Mouse (Mus musculus) kidney, adult 2 months (tissue): ENCODE measurements around the gene Cdc14a.

ENCODE experiments used
- CTCF ChIP-seq: fragments of 200-500 bp; conservative IDR thresholded peaks from 2 replicates; pipeline ENCODE4 v1.5.1; 2011; ENCODE audit warnings: low read depth, mild to moderate bottlenecking, control low read depth, low read length, moderate library complexity, mixed read lengths; ENCODE audit not compliant: insufficient read depth, insufficient read length
- POLR2A ChIP-seq: fragments of 200-500 bp; IDR thresholded peaks from one replicate; pipeline ENCODE4 v1.6.1; 2011; ENCODE audit warnings: low read depth, low read length, control low read depth

GRCm38 (mm10) chr3:116319696-116320095 is 104.1 kb downstream of the Cdc14a start:
- no peak for TF ChIP-seq POLR2A
- no peak for TF ChIP-seq CTCF
